Mouse (Mus musculus) intestine, embryonic 15.5 days (tissue): ENCODE measurements around the gene Klhdc9. TPM values are rescaled to one million over a fixed set of nuclear protein-coding genes. Genes with fewer than 3 reads are reported as not detected.
"Not testable (repeated sequence)": the region's sequence is repeated elsewhere in the genome, so short reads cannot be mapped to it uniquely, and the experiment has no call there.

Experiments used
- ATAC-seq: fragments of 200-750 bp; cut with Nextera tagmentation; 2 replicates; pipeline ENCODE4 v1.8.0; 2017; ENCODE audit warnings: moderate TSS enrichment, moderate library complexity
- H3K27ac ChIP-seq: fragments of 300-500 bp; sonication (generic); 2 replicates; pipeline ENCODE4 v1.5.1; 2015; ENCODE audit warnings: mild to moderate bottlenecking, inconsistent platforms
- H3K27me3 ChIP-seq: fragments of 300-500 bp; sonication (generic); replicated peaks from 2 replicates; pipeline ENCODE4 v1.6.1; 2015; ENCODE audit warnings: inconsistent platforms
- H3K36me3 ChIP-seq: fragments of 300-500 bp; sonication (generic); 2 replicates; pipeline ENCODE4 v1.6.1; 2015; ENCODE audit warnings: inconsistent platforms
- H3K4me1 ChIP-seq: fragments of 300-500 bp; sonication (generic); replicated peaks from 2 replicates; pipeline ENCODE4 v1.6.1; 2015; ENCODE audit warnings: inconsistent platforms
- H3K4me2 ChIP-seq: fragments of 300-500 bp; sonication (generic); replicated peaks from 2 replicates; pipeline ENCODE4 v1.6.1; 2015; ENCODE audit warnings: mild to moderate bottlenecking, inconsistent platforms
- H3K4me3 ChIP-seq: fragments of 300-500 bp; sonication (generic); replicated peaks from 2 replicates; pipeline ENCODE4 v1.5.1; 2015; ENCODE audit warnings: inconsistent platforms
- H3K9ac ChIP-seq: fragments of 300-500 bp; sonication (generic); 2 replicates; pipeline ENCODE4 v1.6.1; 2015; ENCODE audit warnings: inconsistent platforms
- H3K9me3 ChIP-seq: fragments of 300-500 bp; sonication (generic); 2 replicates; pipeline ENCODE4 v1.6.1; 2016; ENCODE audit warnings: inconsistent platforms
- WGBS: fragments of 180-500 bp; shearing (Covaris S2); methylation state at CpG from one replicate; pipeline ENCODE4 v1.1.7; 2015; 5-methylcytosine and 5-hydroxymethylcytosine counted together
- polyA plus RNA-seq: library from polyadenylated mRNA; unstranded; fragments of >200 nt; fragmentation: Nextera tagmentation; extraction: Ambion mirVana; gene quantifications from 2 replicates; pipeline ENCODE4 v1.2.1, GENCODE M21; 2015

Klhdc9 gene
- polyA plus RNA-seq, 1 experiment from 2014 or later = 0.94 TPM

DNA sequence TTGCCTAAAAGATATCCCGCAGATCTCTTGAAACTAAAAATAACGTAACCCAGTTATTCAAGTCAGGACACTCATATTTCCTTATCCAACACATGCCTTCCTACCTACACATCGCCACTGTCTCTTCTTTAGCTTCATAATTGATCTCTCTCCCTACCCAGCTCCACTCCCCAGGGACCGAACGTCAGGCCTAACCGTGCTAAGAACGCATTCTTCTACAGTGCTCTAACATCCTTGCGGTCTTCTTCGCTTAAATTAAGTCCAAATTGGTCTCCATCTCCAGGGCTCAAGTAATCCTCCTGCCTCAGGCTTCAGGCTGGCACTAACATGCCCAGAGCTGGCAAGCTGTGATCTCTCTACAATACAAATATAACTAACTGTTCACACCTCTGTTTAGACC lies 32.4 kb downstream of the Klhdc9 start:
- 24% methylated on average over 9 of the region's 9 CpGs for WGBS
- H3K9ac ChIP-seq = peak overlapping the region; percentile 95
- H3K4me1 ChIP-seq = peaks cover 16% of the 10 kb centered on the region; the same call in 1 of the 2 replicates
- ATAC-seq = no peak
- peak overlapping the region; percentile 93 for H3K4me3 ChIP-seq
- no peaks in the 10 kb centered on the region for H3K27me3 ChIP-seq
- H3K36me3 ChIP-seq = no peaks in the 10 kb centered on the region
- peak overlapping the region; percentile 77 for H3K4me2 ChIP-seq
- peak overlapping the region; percentile 99 for H3K27ac ChIP-seq
- no peaks in the 10 kb centered on the region for H3K9me3 ChIP-seq

DNA sequence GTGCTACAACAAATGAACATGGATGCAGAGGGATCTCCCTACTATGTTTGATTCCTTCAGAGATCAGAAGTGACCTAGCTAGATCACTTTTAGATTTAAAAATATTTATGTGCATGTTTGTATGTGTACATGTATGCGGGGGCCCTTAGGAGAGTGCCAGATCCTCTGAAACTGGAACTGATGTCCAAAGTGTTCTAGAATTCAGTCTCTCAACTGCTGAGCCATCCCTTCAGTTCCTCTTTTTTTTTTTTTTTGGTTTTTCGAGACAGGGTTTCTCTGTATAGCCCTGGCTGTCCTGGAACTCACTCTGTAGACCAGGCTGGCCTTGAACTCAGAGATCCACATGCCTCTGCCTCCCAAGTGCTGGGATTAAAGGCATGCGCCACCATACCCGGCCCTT lies 34.0 kb downstream of the Klhdc9 start:
- not testable (repeated sequence) for H3K9me3 ChIP-seq, H3K36me3 ChIP-seq, H3K27ac ChIP-seq, ATAC-seq, H3K4me2 ChIP-seq, H3K9ac ChIP-seq, H3K4me3 ChIP-seq, H3K27me3 ChIP-seq
- 80% methylated on average over 4 of the region's 4 CpGs for WGBS
- peaks cover 14% of the 10 kb centered on the region; the same call in 1 of the 2 replicates for H3K4me1 ChIP-seq

DNA sequence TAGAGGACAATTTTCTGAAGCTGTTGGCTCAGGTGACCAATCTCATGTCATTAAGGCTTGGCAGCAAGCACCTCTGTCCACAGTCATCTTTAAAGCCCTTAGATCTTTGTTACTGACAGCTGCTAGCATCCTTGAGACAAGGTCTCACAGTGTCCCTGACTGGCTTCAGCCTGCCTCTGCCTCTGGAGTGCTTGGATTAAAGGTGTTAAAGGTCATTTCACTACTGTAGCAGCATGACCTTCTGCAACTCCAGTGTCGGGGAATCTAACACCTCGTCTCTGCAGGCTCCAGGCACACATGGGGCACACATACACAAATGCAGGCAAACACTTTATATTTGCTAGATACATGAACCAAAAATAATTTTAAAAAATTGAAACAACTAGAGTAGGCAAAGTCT lies 35.0 kb downstream of the Klhdc9 start:
- no peak overlapping the region for H3K4me3 ChIP-seq
- no peaks in the 10 kb centered on the region for H3K27me3 ChIP-seq
- ATAC-seq = no peak
- WGBS = 76% methylated on average over 2 of the region's 2 CpGs
- H3K9ac ChIP-seq = no peak overlapping the region
- peaks cover 11% of the 10 kb centered on the region; the same call in 1 of the 2 replicates for H3K4me1 ChIP-seq
- H3K4me2 ChIP-seq = no peak overlapping the region
- no peaks in the 10 kb centered on the region for H3K9me3 ChIP-seq
- no peaks in the 10 kb centered on the region for H3K36me3 ChIP-seq
- H3K27ac ChIP-seq = no peak overlapping the region

DNA sequence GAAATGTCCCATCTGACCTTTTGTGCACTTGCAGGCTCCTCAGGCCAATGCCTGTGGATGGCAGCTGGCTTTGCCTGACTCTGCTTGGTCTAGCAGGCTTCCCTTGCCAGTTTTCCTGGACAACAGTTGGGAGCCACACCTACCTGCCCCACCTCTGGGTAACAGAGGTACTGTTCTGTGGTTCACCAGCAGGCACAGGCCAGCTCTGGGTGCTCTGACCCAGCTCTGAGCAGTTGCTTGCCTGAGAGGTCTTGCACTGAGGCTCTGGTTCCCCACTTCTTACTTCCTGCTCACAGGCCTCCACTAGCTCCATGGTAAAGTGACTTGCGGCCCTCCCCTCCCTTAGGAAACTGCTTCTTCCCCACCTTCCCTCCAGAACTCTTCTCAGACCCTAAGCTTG lies 38.6 kb downstream of the Klhdc9 start:
- ATAC-seq = peak; percentile 60
- H3K4me3 ChIP-seq = no peak overlapping the region
- no peak overlapping the region for H3K4me2 ChIP-seq
- WGBS = 85% methylated on average over 1 of the region's 1 CpGs
- H3K9me3 ChIP-seq = no peaks in the 10 kb centered on the region
- H3K9ac ChIP-seq = no peak overlapping the region
- no peaks in the 10 kb centered on the region for H3K27me3 ChIP-seq
- no peak overlapping the region for H3K27ac ChIP-seq
- no peaks in the 10 kb centered on the region for H3K36me3 ChIP-seq
- peaks cover 3% of the 10 kb centered on the region; the same call in 1 of the 2 replicates for H3K4me1 ChIP-seq

DNA sequence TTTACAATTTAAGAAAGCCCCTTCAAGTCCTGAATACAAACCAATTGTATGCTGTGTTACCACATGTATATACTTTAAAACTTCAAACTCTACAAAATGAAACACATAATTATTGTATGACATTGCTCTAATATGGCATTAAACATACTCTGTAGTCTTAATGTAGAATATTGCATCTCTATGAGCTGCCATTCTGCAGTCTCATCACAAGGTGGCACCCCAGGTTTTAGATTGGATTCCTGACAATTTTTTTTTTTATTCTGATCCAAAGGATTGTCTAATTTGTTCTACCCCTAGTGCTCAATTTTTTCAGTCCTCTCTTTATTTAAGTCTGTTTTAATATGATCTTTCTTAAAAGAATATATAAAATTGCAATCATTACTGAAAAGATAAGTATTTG lies 39.2 kb downstream of the Klhdc9 start:
- no peaks in the 10 kb centered on the region for H3K9me3 ChIP-seq
- no peak overlapping the region for H3K27ac ChIP-seq
- ATAC-seq = no peak
- no peak overlapping the region for H3K4me2 ChIP-seq
- no peak overlapping the region for H3K4me3 ChIP-seq
- no peaks in the 10 kb centered on the region for H3K36me3 ChIP-seq
- no peaks in the 10 kb centered on the region for H3K27me3 ChIP-seq
- H3K4me1 ChIP-seq = peaks cover 3% of the 10 kb centered on the region; the same call in 1 of the 2 replicates
- H3K9ac ChIP-seq = no peak overlapping the region

DNA sequence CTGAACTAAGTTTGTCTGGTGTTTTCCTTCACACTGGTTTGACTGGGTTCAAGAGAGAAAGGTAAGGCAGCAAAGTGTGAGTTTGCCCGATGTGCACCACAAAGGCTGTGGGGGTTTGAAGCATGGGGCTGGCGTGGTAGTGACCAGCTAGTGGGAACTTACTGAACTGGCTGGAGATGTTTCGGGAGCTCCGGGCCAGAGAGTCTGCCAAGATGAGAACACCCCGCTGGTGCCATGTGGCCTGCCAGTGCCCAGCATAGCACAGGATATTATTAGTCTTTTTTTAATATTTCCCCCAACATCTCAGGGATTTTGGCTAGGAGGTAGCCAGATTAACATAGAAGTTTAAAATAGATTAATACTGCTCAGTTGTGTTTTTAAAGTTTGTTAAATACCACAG lies 40.4 kb downstream of the Klhdc9 start:
- Histone ChIP-seq H3K9ac (no peak overlapping the region), H3K27ac (no peak overlapping the region), H3K9me3 (no peaks in the 10 kb centered on the region), H3K36me3 (no peaks in the 10 kb centered on the region), H3K27me3 (no peaks in the 10 kb centered on the region), H3K4me1 (peaks cover 3% of the 10 kb centered on the region; the same call in 1 of the 2 replicates), H3K4me2 (peak overlapping the region; percentile 22; the same call in 1 of the 2 replicates), H3K4me3 (no peak overlapping the region)
- ATAC-seq = no peak
- WGBS = 25% methylated on average over 5 of the region's 5 CpGs

DNA sequence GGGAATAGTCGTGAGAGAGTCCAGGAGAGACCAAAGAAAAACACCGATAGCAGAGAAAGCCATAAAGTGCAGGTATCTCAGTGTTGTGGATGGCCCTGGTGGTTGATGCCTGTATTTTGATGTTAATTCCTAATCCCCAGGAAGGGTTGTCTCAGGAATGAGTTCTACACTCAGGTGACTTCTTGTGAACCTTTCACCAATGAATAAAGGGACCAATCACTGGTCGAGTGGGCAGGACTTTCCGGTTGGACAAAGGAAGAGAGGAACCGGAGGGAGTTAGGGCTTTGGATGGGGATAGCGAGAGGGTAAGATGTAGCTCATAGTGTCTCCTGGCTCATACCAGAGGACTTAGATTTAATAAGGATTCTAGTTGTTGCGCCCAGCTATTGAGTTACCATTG lies 40.9 kb downstream of the Klhdc9 start:
- H3K27ac ChIP-seq = no peak overlapping the region
- H3K4me2 ChIP-seq = peak overlapping the region; percentile 22; the same call in 1 of the 2 replicates
- no peak overlapping the region for H3K9ac ChIP-seq
- no peak overlapping the region for H3K4me3 ChIP-seq
- H3K9me3 ChIP-seq = no peaks in the 10 kb centered on the region
- WGBS = 15% methylated on average over 7 of the region's 7 CpGs
- no peaks in the 10 kb centered on the region for H3K36me3 ChIP-seq
- peaks cover 3% of the 10 kb centered on the region; the same call in 1 of the 2 replicates for H3K4me1 ChIP-seq
- 0 out of 2 replicates have a peak, but pooled peaks have one; percentile 42 for ATAC-seq
- H3K27me3 ChIP-seq = no peaks in the 10 kb centered on the region

DNA sequence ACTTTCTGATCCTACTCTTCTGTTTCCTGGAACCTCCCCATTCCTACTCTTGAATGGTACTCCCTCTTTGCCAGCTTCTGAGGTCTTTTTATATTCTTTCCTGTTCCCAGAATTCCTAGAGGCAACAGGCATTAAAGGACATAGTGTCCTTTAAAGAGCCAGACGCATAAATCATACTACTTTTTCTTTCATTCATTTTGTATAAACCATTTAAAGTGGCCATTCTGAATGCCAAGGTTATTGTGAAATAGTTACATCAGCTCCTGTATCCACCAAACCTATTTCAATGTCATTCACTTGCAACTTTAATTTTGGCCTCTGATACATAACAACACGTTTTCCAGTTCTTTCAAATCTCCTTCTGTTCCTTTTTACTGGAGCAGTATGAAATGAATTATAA lies 51.3 kb downstream of the Klhdc9 start:
- no peak overlapping the region for H3K9ac ChIP-seq
- ATAC-seq = no peak
- no peak overlapping the region for H3K4me3 ChIP-seq
- H3K36me3 ChIP-seq = no peaks in the 10 kb centered on the region
- H3K4me2 ChIP-seq = no peak overlapping the region
- H3K9me3 ChIP-seq = no peaks in the 10 kb centered on the region
- H3K27ac ChIP-seq = no peak overlapping the region
- H3K27me3 ChIP-seq = no peaks in the 10 kb centered on the region
- H3K4me1 ChIP-seq = no peaks in the 10 kb centered on the region
- 67% methylated on average over 2 of the region's 2 CpGs for WGBS

Other genes with a start within 250 kb of the Klhdc9 start
- gene Cfap126, start 246.9 kb downstream of the Klhdc9 start, polyA plus RNA-seq = 1.7 and 1.8 TPM in 2 replicates
- gene Sdhc, start 210.2 kb downstream of the Klhdc9 start, polyA plus RNA-seq = 360 and 387 TPM in 2 replicates
- 1.1 and 1.3 TPM in 2 replicates for gene Mpz, start 210.1 kb downstream of the Klhdc9 start, polyA plus RNA-seq
- 16.4 and 18.5 TPM in 2 replicates for gene Pcp4l1, start 164.5 kb downstream of the Klhdc9 start, polyA plus RNA-seq
- gene Nr1i3, start 146.8 kb downstream of the Klhdc9 start, polyA plus RNA-seq = 9.2 and 10.5 TPM in 2 replicates
- gene Tomm40l, start 138.3 kb downstream of the Klhdc9 start, polyA plus RNA-seq = 31.4 and 32.0 TPM in 2 replicates
- gene Apoa2, start 135.7 kb downstream of the Klhdc9 start, polyA plus RNA-seq = 84.7 and 123 TPM in 2 replicates
- 51.5 and 54.5 TPM in 2 replicates for gene Fcer1g, start 126.4 kb downstream of the Klhdc9 start, polyA plus RNA-seq
- 6.3 and 6.8 TPM in 2 replicates for gene Adamts4, start 110.4 kb downstream of the Klhdc9 start, polyA plus RNA-seq
- gene Ndufs2, start 109.4 kb downstream of the Klhdc9 start, polyA plus RNA-seq = 304 and 326 TPM in 2 replicates
- gene B4galt3, start 90.5 kb downstream of the Klhdc9 start, polyA plus RNA-seq = 54.2 and 54.5 TPM in 2 replicates
- gene Ppox, start 79.6 kb downstream of the Klhdc9 start, polyA plus RNA-seq = 38.7 and 40.9 TPM in 2 replicates
- gene Usp21, start 72.8 kb downstream of the Klhdc9 start, polyA plus RNA-seq = 56.0 and 57.2 TPM in 2 replicates
- 103 and 108 TPM in 2 replicates for gene Ufc1, start 65.8 kb downstream of the Klhdc9 start, polyA plus RNA-seq
- gene Dedd, start 31.7 kb downstream of the Klhdc9 start, polyA plus RNA-seq = 40.6 and 44.5 TPM in 2 replicates
- 43.3 and 47.6 TPM in 2 replicates for gene Nit1, start 15.2 kb downstream of the Klhdc9 start, polyA plus RNA-seq
- 96.9 and 104 TPM in 2 replicates for gene Pfdn2, start 15.1 kb downstream of the Klhdc9 start, polyA plus RNA-seq
- gene Nectin4, start 9.3 kb upstream of the Klhdc9 start, polyA plus RNA-seq = 3.7 and 3.8 TPM in 2 replicates
- gene Arhgap30, start 28.2 kb upstream of the Klhdc9 start, polyA plus RNA-seq = 2.2 and 2.4 TPM in 2 replicates
- gene Usf1, start 50.5 kb upstream of the Klhdc9 start, polyA plus RNA-seq = 62.1 and 62.5 TPM in 2 replicates
- gene Tstd1, start 58.1 kb upstream of the Klhdc9 start, polyA plus RNA-seq = 3.3 and 3.8 TPM in 2 replicates
- gene F11r, start 76.7 kb upstream of the Klhdc9 start, polyA plus RNA-seq = 88.1 and 100 TPM in 2 replicates
- gene Alyref2, start 142.7 kb upstream of the Klhdc9 start, polyA plus RNA-seq = 12.0 and 12.2 TPM in 2 replicates
- gene Itln1, start 174.5 kb upstream of the Klhdc9 start, polyA plus RNA-seq = 0.15 TPM in 1 of 2 replicates, not detected in the other
- 0.48 and 0.88 TPM in 2 replicates for gene Cd244a, start 198.4 kb upstream of the Klhdc9 start, polyA plus RNA-seq
- 0.53 and 0.60 TPM in 2 replicates for gene Ly9, start 246.6 kb upstream of the Klhdc9 start, polyA plus RNA-seq